Mouse (Mus musculus) layer of hippocampus, adult 11-12 months (tissue): ENCODE data around the gene Aqp3.

Experiments used
- DNase-seq: peaks from one replicate; pipeline ENCODE4 v3.0.0; 2022; ENCODE audit warnings: low spot score

The Aqp3 gene

DNA sequence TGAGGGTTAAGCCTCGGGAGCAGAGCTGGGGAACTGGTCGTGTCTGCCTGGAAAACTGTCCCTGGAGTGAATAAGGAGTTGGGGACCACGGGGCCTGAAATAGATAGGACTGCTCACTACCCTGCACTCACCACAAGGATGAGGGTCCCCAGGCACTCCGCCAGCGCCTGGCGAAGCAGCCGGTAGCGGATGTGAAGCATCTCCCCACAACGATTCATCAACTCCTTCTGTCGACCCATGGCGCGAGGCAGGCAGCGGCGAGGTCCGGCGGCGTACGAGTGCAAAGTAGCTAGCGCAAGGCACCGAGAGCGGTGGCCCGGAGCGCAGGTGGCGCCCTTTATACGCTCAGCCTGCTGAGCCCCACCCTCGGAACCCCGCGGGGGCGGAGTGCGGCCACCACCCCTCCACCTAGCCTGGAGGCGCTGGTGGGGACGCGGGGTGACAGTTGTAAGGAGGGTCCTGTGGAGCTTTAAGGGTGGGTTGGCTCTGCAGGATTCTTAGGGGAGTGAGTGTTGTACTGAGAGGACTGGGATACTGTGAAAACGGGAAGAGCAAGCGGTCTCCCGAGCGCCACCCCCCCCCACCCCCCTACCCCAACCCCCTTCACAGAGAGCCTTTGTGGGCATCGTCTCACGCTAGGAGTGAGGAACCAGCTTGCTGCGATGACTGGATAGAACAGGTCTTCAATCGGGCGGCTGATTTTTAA, at the start of gene Aqp3:
Aqp3 (minus strand) TSS at position 313 of the 706 bp plus-strand sequence.
- no peak for DNase-seq

GRCm38 (mm10) chr4:41142601-41143000, 44.6 kb upstream of the Aqp3 start:
- DNase-seq, result no peak

DNA sequence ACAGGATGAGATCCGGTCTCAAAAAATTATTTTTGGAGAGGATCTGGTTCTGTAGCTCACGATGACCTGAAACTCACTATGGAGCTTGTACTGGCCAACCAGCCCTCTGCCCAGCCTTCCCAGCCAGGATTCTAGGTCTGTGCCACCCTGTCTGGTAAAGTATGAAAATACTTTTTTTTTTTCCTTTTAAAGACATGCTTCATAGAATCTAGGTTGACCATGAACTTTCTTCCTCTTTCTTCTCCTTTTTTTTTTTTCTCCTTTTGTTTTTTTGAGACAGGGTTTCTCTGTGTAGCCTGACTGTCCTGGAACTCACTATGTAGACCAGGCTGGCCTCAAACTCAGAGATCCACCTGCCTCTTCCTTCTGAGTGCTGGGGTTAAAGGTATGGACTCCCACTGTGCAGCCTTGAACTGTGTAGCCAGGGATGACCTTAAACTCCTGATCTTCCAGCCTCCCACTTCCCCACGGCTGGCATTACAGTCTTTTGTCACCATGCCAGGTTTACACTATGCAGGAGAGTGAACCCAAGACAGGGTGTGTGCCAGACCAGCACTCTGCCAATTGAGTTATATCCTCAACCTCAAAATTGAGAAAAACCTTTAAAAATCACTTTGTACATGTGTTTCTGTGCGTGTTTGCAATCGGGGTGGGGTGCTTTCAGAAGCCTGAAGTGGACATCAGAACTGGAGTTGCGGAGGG, 42.3 kb upstream of the Aqp3 start:
- no peak for DNase-seq

GRCm38 (mm10) chr4:41136811-41137210, 38.8 kb upstream of the Aqp3 start:
- DNase-seq, result no peak

GRCm38 (mm10) chr4:41136454-41136805, 38.4 kb upstream of the Aqp3 start:
- DNase-seq, result no peak

- DNase-seq, result peak; percentile 44
Measured at GRCm38 (mm10) chr4:41135711-41136453, 37.9 kb upstream of the Aqp3 start, which contains the start of gene Ube2r2. Gene Ube2r2, plus strand, starts transcription at chr4:41135743.

- DNase-seq, result peak; percentile 64
Measured at GRCm38 (mm10) chr4:41134935-41135710, 37.1 kb upstream of the Aqp3 start.

GRCm38 (mm10) chr4:41133529-41134291, 35.7 kb upstream of the Aqp3 start:
- DNase-seq, result no peak

- no peak for DNase-seq
Measured at GRCm38 (mm10) chr4:41132471-41132870, 34.5 kb upstream of the Aqp3 start.

- DNase-seq, result no peak
Measured at GRCm38 (mm10) chr4:41129836-41130235, 31.9 kb upstream of the Aqp3 start.

GRCm38 (mm10) chr4:41129406-41129805, 31.4 kb upstream of the Aqp3 start:
- DNase-seq, result peak; percentile 47

- DNase-seq, result peak; percentile 99
Measured at GRCm38 (mm10) chr4:41124180-41124951, 26.4 kb upstream of the Aqp3 start, which contains the start of gene Nol6. Gene Nol6, minus strand, starts transcription at chr4:41124455.

DNA sequence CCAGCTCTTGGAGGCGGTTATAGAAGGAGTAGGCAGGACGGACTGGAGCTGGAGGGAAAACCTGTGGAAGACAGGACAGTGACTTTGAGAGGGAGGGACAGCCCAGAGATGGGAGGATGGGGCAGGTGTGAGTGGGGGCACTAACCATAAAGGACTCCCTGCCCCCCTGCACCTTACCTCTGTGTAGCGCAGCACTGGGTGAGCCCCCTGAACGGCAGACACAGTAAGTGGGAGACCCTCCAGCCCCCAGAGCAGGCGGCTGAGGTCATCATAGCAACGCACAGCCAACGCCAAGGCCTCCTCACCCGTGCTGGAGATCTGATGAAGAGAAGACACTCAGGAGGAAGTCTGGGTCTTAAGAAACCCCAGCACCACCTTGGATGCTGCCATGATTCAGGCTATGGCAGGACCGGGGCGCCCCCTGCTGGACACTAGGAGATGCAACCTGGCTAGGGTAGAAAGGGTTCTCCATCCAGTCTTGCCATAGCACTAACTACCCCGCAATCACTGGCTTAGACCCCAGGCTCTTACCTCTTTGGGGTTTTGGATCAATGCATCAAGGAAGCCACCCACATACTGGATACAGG, 20.8 kb upstream of the Aqp3 start:
- DNase-seq, result peak; percentile 65

DNA sequence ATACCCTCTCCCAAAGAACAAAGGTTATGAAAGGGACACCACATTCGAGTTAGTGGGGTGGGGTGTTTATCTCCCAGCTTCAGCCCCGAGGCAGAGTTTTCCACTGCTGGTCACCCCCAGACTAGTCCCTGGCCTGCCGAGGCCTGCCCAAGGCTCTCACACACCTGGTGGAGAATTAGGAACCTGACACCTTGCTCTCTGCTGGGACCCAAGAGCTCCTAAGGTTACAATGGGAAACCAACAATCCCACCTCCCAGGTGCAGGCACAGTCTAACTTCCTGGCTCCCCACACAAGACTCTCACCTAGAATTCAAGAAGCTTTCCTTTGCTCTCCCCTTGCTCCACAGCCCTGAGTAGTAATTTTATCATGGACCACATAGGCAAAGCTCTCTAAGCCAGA, 18.8 kb upstream of the Aqp3 start:
- DNase-seq, result no peak

- no peak for DNase-seq
Measured at GRCm38 (mm10) chr4:41115793-41116192, 17.8 kb upstream of the Aqp3 start.

- no peak for DNase-seq
Measured at GRCm38 (mm10) chr4:41115074-41115473, 17.1 kb upstream of the Aqp3 start.

- DNase-seq, result no peak
Measured at GRCm38 (mm10) chr4:41114358-41115070, 16.5 kb upstream of the Aqp3 start.

GRCm38 (mm10) chr4:41108717-41109425, 10.9 kb upstream of the Aqp3 start:
- no peak for DNase-seq

- DNase-seq, result no peak
Measured at GRCm38 (mm10) chr4:41107440-41107839, 9.5 kb upstream of the Aqp3 start.
